Mouse (Mus musculus) heart, postnatal 14 days (tissue): ENCODE measurements around the gene Htra2. TPM values are rescaled to one million over a fixed set of nuclear protein-coding genes. Genes with fewer than 3 reads are reported as not detected.

ENCODE experiments used
- DNase-seq, 2 experiments: peaks; one replicate each; pipeline ENCODE4 v3.0.0; 2021 to 2022
- intact Hi-C: fragments of 180-260 bp; cut with DNase I; formaldehyde crosslinking; loops from one replicate; pipeline ENCODE4 v1.15.1; 2025
- total RNA-seq, 2 experiments: library from RNA; stranded (reverse); gene quantifications; 2 replicates each; pipeline ENCODE4 v1.2.3; 2021

Gene Htra2
- total RNA-seq, 2 experiments from 2014 or later, result 30.2 to 34.6 TPM

DNA sequence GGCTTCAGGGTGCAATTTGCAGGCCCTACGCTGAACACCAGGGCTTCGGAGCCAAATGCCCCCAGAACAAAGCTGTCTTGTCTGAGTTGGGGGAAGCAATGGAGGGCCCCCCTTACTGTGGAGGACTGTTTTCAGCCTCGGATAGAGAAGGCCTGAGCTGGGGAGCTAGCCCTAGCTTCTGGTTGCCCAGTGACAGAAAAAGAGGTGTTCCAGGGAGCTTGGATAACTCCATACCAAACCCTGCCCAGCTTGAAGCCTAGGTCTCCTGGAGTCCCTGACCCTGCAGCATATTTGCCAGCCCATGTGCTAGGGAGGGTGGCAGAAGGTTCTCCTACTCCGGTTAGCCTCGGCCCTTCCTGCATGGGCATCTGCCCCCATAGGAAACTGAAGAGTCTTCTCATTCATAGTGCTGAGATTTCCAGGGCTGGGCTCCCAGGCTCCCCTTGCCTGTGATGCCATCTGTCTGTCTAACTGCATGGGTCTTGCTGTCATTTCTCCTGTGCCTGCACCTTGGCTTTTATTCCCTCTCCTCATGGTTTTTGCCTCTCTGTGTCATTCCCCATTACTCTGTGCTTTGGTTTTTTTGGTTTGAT, 20.5 kb downstream of the Htra2 start:
- intact Hi-C loops, result loop anchor here (5.0 kb wide), 1 partner anchor 37 kb away; no protein-coding TSS in a partner anchor
- no peak for DNase-seq

DNA sequence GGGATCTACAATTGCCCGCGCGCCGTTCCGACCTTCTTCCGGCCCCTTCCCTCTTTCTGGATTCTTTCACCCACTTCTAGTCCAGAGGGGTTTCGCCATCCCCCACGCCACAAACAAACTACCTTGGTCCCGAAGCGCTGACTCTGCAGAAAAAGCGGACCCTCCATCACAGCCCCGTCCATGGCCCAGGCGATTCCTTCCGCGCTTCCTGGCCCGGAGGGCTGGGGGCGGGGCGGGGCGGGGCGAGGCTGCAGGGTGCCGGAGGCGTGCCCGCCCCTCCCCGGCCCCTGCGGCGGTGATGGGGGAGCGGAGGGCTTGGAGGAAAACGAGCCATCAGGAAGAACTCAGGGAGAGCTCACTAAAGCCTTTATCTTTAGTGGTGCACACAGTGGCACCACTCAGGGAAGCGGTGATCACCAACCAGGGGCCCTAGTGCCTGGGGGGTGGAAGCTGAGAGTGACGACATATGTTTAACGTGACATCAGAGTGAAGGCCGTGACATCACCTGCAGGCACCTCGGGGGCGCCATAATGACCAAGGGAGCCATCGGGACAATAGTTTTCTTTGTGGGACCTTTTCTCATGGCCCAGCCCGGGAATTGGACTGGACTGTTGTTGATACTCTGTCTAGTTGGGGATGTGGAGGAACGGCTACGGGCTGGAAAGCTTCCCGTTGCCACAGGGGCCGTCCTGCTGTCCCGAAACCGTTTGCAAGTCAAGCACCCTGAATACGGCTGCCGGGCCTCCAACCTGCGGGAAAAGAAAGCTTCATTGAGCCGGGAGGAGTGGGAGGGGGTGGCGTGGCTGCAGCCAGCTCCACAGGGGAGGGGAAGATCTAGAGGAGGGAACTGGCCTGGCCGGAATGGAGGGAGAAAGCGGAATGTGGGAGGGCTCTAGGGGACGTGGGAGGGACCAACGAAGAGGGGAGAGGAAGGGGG, 21.6 kb downstream of the Htra2 start, which contains the start of the genes Dok1 and Loxl3:
Gene Dok1, minus strand, starts transcription at position 223 of the 937 bp plus-strand sequence.
Gene Loxl3, plus strand, starts transcription at position 925 of the 937 bp plus-strand sequence.
- intact Hi-C loops, result loop anchor here (5.0 kb wide), 1 partner anchor 36 kb away; no protein-coding TSS in a partner anchor
- DNase-seq, result peak; percentile 75 to 78

DNA sequence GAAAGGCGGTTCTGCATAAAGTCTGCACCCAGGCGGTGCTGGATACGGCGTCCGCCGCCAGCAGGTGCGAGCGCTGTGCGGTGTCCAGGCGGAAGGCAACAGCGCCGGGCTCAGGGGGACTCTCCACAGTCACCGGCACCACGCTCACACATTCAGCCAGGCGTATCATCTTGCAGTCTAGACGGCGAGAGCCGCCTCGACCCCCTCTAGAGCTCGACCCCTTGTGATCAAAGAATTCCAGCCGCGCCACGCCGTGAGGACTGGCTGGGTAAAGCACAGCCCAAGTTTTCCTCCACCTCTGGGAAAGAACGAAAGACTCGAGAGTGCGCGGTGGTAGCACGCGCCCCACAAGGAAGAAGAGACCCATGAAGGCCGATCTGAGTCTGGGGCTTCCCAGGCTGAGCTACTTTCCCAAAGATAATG, 22.3 kb downstream of the Htra2 start:
- intact Hi-C loops, result loop anchor here (5.0 kb wide), 1 partner anchor 35 kb away; no protein-coding TSS in a partner anchor
- DNase-seq, result peak; percentile 43 to 45

DNA sequence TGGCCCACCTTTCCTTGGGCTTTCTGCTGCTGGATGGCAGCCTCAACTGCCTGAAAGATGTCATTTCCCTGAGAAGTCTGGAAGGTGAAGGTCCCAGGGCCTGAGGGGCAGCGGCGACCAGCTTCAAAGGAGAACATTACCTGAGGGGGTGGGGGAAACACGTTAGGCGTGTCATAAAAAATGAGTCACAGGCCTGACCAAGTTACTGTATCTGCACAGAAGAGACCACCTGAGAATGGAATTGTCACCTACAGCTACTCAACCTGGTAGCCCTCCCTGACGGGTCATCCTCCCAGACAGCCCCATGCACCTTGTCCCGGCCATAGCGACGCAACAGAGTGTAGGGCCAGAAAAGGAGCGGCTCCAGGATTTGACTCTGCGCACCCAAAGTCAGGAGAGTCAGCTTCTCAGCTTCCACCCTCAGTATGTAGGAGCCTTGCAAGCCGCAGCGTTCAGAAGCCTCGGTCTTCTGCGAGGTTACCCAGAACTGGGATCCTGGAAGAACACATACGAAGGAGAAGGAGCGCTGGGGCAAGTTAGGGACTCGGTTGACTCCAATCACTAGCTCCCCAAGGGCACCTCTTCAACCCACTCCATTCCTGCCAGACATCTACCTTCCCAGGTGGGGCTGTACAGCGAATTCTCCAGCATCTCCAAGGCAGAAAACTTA, 23.0 kb downstream of the Htra2 start:
- intact Hi-C loops, result loop anchor here (5.0 kb wide), 1 partner anchor 35 kb away; no protein-coding TSS in a partner anchor
- no peak for DNase-seq

DNA sequence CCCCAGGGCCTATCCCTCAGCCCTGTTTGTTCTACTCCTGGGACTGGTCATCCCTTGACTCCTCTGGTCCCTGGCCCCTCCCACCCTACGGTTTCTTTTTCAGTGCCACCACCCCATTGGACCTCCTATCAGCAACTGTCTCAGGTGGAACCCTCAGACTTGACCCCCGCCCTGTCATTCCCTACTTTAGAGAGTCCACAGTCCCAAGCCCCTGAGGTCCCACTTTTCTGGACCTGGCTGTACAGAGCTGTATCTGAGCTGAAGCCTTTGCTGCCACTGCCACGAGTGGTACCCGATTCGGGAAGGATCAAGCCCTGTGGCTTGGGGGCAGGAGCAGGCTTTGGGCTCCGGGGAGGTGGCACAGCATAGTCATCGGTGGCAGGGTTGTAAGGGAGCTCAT, 24.0 kb downstream of the Htra2 start:
- intact Hi-C loops, result loop anchor here (5.0 kb wide), 1 partner anchor 34 kb away; no protein-coding TSS in a partner anchor
- DNase-seq, result no peak

DNA sequence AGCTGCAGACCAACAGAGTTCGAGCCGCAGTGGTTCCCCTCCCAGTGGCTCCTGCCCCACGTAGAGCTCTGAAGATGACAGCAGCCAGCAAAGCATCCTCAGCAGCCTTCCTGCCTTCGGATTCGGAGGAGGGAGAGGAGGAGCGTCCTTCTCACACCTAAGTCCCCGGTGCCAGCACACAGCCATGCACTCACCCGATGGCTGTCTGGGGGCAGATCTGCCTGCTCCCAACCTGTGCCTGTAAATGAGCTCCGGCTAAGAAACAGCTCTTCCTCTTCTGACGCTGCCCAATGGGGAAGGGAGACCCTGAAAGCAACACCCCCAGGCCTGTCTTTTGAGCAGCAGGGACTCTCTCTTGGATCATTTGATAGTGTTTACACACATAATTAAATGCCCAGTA, 25.3 kb downstream of the Htra2 start:
- intact Hi-C loops, result loop anchor here (5.0 kb wide), 1 partner anchor 32 kb away; no protein-coding TSS in a partner anchor

GRCm38 (mm10) chr6:83027706-83028105, 27.4 kb downstream of the Htra2 start:
- intact Hi-C loops, result no loop called here
- DNase-seq, result no peak

More for the DNA sequence above, 25.3 kb downstream of the Htra2 start:
- DNase-seq, result no peak

DNA sequence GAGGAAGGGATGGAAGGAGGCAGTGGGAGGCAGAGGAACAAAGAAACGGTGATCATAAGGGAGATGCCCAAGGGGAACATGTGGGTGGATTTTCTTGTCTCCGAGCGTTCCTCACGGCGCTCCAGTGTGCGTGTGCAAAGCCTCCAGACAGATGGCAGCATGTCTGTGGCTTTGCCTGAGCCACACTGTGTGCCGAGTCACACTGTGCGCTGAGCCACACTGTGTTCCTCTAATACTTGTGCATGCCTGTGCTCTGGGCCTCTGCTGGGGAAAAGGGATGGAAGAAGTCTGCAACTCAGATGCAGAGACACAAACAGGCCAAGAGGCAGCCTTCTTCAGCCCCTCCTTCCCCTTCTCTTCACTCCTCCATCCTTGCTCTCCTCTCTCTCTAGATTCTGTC, 27.8 kb downstream of the Htra2 start:
- no peak for DNase-seq
- intact Hi-C loops, result no loop called here

DNA sequence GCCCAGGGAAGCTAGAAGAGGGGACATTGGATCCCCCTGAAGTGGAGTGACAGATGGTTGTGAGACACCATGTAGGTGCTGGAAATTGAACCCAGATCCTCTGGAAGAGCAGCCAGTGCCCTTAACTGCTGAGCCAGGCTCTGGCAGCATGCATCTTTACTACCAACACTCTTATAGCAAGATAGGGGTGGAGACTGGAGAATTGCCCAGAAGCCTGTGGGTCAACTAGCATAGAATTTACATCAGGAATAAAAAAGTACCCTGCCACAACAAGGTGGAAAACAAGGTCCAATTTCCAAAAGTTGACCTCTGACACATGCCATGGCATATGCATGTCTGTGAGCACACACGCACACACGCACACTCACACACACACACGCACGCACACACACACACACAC, 29.9 kb downstream of the Htra2 start:
- intact Hi-C loops, result no loop called here
- no peak for DNase-seq

DNA sequence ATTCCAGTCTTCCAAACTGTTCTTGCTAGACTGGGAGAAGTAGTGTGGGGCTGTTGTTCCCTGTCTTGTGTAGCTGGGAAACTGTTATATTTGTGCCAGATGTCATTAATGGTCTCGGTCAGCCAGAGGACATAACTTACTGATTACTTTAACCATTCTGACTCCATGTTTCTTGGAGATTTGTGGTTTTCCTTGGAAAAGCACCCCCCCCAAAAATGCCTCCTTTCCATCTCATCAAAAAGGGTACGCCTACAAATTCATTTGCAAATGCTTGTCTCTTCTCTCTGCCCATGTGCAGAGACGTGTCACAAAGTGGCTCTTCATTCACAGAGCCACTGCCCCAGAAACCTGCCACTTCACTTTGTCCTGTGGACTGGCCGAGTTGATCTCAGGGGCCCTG, 30.7 kb downstream of the Htra2 start:
- intact Hi-C loops, result no loop called here
- no peak for DNase-seq

DNA sequence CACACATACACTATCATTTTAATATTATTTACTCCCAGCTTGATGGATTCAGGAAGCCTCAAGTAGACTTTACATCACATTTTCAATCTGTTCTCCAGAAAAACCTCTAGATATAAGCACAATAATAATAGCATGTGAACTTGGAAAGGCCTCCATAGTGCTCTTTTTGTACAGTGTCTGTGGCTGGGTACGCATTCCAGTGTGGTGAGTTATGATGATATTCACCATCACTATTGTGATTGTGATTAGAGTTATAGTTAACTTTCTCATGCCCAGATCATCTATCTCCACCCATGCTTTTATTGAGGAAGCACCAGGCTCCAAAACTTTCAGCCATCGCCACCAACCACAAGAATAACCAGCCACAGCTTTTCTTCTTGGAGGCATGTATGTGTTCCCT, 31.3 kb downstream of the Htra2 start:
- DNase-seq, result no peak
- intact Hi-C loops, result no loop called here

DNA sequence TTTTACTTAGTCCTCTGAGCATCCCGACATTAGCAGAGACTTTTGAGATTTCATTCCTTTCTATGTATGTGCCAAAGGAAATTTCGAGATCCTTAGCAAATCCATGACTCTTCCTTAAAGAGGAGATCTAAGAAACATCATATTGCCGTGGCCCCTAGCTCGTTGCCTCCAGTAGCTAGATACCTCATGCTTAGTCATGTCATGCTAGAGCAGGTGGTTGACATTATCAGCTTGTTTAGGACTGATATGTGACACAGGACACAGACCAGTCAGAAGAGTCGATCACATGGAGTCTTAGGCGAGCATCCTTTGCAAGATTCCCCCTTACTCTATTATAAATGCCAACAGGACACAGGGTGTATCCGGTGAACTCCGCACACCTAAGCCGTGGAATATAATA, 32.1 kb downstream of the Htra2 start:
- intact Hi-C loops, result no loop called here
- no peak for DNase-seq

DNA sequence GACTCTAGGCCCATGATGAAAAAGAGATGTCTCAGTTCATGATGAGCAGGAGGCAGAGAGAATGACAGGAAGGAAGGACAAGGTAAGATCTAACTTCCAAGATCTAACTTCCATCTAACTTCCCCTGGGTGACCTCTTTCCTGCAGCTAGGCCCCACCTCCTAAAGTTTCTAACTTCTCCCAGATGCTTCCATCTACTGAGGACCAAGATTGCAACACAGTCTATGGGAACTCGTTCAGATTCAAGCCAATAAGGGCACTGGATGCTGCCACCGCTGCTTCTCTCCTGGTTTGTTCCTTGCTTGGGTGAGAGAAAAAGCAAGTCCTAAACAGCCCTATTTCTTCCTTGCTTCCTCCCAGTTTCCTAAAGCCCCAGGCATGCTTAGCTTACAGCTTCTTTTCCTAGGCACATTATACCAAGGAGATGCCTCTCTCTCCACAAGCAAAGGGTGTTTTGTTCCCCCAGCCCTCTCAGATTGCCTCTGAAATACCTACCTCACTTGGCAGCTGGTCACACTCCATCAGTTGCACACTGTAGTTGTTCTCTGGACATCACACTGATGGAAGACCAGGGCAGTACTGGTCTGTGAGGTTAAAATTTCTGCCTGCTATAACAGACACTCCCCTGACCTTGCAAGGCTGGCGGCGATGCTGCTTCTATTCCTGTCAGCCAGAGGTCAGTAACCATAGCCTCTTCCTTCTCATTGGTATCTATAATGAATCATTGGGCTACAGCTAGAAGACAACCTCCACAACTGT, 34.1 kb downstream of the Htra2 start:
- DNase-seq, result no peak
- intact Hi-C loops, result no loop called here

GRCm38 (mm10) chr6:83020121-83020520, 35.0 kb downstream of the Htra2 start:
- intact Hi-C loops, result no loop called here
- DNase-seq, result no peak

GRCm38 (mm10) chr6:83019044-83019443, 36.0 kb downstream of the Htra2 start:
- intact Hi-C loops, result no loop called here
- no peak for DNase-seq

DNA sequence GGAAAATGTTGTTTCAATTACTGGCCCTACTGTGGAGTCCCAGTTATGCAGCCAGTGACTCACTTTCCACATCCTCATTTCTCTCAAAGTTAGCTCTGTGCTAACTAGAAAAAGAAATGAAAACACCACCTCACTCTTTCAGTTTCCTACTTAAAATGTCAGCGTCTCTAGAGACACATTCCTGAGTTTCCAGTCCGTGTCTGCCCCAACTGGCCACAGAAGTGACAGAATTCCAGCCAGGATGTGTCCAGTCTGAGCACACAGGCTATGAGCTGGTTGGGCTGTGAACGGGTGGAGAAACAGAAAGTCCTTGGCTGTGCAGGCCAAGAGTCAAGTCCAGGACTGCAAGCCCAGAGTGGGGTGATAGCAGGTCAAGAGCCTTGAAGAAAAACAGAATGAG, 37.9 kb downstream of the Htra2 start:
- intact Hi-C loops, result no loop called here

DNA sequence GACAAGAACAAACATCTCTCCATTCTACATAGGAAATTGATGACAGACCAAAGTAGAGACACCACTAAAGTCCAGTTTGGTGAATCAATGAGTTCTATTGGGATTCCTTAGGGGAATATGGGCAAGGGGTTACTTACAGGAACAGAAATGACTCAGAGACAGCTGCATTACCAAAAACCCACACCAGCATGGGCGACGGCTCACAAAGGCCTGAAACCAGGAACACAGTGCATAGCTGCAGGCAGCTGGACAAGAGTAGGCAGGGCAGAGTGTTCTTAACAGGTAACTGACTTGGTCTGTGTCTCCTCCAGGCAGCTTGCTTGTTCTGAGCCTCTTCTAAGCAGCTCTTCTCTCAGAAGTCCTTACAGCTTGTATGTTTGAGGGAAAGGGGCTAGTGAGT, 39.3 kb downstream of the Htra2 start:
- intact Hi-C loops, result no loop called here
- DNase-seq, result no peak

More for the DNA sequence above, 37.9 kb downstream of the Htra2 start:
- DNase-seq, result peak; percentile 59 to 64

GRCm38 (mm10) chr6:83014482-83015466, 40.3 kb downstream of the Htra2 start:
- DNase-seq, result no peak
- intact Hi-C loops, result no loop called here

- no peak for DNase-seq
- intact Hi-C loops, result no loop called here
Measured at GRCm38 (mm10) chr6:83013444-83013843, 41.6 kb downstream of the Htra2 start.
